Mouse (Mus musculus) erythroblast, embryonic 14.5 days (primary cell): Measurements from ENCODE around the gene Dock10. TPM values are rescaled to one million over a fixed set of nuclear protein-coding genes. Genes with fewer than 3 reads are reported as not detected.

Experiments
- H3K27me3 ChIP-seq: 2 replicates; pipeline ENCODE4 v1.6.1; 2012; ENCODE audit warnings: inconsistent platforms; ENCODE audit not compliant: control insufficient read depth
- H3K36me3 ChIP-seq: 2 replicates; pipeline ENCODE4 v1.6.1; 2012; ENCODE audit warnings: mild to moderate bottlenecking, inconsistent platforms; ENCODE audit not compliant: control insufficient read depth
- H3K4me1 ChIP-seq: 2 replicates; pipeline ENCODE4 v1.6.1; 2012; ENCODE audit warnings: inconsistent platforms; ENCODE audit not compliant: control insufficient read depth
- H3K4me3 ChIP-seq: replicated peaks from 2 replicates; pipeline ENCODE3; 2012; ENCODE audit warnings: moderate library complexity, mild to moderate bottlenecking, inconsistent platforms
- H3K9me3 ChIP-seq: 2 replicates; pipeline ENCODE4 v1.6.1; 2012; ENCODE audit warnings: low read length, inconsistent platforms, mixed read lengths; ENCODE audit not compliant: control insufficient read depth
- GATA1 ChIP-seq: IDR thresholded peaks from 2 replicates; pipeline ENCODE4 v1.6.1; 2012; ENCODE audit warnings: low read length, inconsistent platforms, mixed read lengths
- TAL1 ChIP-seq: IDR thresholded peaks from 3 replicates; pipeline ENCODE4 v1.6.1; 2012; ENCODE audit warnings: low read length, inconsistent platforms, mixed read lengths
- polyA plus RNA-seq: library from polyadenylated mRNA; stranded (reverse); fragments of >175 nt; gene quantifications from 2 replicates; pipeline ENCODE4 v1.2.3, GENCODE M21; 2012

Gene Dock10
- polyA plus RNA-seq, 1 experiment = 0.02 TPM

DNA sequence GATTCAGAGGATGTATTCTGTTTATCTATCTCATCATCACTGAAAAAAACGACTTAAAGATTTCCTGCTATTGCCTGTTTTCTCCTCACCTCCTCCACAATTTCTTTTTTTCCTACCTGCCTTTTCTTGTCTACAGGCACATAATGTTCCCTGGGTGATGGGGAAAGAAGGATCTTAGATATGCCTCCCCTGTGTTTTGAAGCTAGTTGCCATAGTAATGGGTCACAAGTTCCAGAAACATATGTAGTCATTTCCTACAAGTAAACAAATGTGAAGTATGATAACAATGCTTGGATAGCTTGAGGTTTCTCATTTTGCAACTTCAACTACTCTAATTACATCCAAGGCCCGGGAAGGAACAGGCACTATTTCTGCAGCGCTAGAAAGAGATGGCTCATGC is 42.4 kb downstream of the Dock10 start:
- Histone ChIP-seq H3K4me3 (no peak overlapping the region), H3K36me3 (no peaks in the 10 kb centered on the region), H3K4me1 (no peaks in the 10 kb centered on the region), H3K27me3 (no peaks in the 10 kb centered on the region), H3K9me3 (no peaks in the 10 kb centered on the region)
- no peak for TF ChIP-seq TAL1
- no peak for TF ChIP-seq GATA1

DNA sequence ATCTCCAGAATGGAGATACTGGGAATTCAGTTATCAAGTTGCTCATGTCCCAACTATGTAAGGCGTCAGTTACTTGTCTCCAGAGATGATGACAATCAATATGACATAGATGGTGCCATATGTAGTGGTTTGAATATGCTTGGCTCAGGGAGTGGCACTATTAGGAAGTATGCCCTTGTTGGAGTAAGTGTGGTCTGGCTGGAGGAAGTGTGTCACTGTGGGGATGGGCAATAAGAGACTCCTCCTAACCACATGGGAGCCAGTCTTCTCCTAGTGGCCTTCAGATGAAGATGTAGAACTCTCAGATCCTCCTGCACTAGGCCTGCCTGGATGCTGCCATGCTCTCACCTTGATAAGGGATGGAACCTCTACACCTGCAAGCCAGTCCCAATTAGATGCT is 44.4 kb downstream of the Dock10 start:
- H3K36me3 ChIP-seq = no peaks in the 10 kb centered on the region
- TF ChIP-seq TAL1 = no peak
- TF ChIP-seq GATA1 = no peak
- H3K4me1 ChIP-seq = no peaks in the 10 kb centered on the region
- no peaks in the 10 kb centered on the region for H3K9me3 ChIP-seq
- H3K27me3 ChIP-seq = no peaks in the 10 kb centered on the region
- H3K4me3 ChIP-seq = no peak overlapping the region

DNA sequence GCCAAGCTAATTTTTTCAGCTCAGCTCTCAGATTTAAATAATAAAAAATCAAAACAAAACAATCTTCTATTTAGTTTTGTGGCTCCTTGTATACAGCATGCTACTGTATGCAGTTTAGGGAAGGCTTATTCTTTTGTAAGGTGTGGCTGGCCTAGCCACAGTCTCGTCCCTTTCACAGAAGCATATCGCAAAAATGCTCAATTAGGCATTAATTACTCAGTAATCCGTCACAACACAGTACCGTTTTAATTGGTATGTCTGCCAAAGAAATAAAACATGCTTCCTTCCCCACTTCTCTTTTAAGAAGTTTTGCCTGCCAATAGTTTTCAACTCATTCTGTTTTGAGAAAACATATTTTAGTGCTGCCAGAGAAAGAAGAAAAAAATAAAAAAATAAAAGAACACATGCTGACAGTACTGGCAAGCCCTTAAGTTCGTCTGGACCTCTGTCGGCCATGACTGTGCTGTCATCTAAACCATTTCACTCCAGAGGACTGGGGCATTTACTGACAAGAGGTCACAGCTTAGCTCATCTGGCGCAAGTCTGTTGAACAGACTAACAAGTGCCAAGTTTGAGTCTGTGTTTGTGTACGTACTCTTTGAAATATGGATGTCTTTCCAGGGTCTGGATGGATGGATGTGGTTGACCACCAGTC is 47.6 kb downstream of the Dock10 start:
- no peaks in the 10 kb centered on the region for H3K9me3 ChIP-seq
- no peaks in the 10 kb centered on the region for H3K36me3 ChIP-seq
- no peak overlapping the region for H3K4me3 ChIP-seq
- no peak for TF ChIP-seq GATA1
- no peak for TF ChIP-seq TAL1
- H3K27me3 ChIP-seq = no peaks in the 10 kb centered on the region
- H3K4me1 ChIP-seq = no peaks in the 10 kb centered on the region

DNA sequence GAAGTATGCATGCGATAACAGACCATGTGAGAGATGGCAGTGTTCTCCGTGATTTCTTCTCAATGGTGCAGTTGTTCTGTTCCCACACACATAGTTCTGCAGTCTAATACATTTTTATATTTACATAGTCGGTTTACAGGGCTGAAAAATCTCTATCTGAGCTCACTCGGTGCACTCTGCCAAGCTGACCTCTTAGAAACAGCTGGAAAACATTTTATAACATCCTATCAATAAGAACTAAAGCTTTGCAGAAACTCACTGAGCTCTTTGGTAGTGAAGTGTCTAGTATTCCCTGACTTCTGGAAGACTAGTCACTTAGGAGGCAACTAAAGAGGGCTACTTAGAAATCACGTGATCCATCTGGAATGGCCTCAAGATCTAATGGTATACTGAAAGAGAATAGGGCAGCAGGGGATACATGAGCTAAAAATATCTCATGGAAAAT is 48.2 kb downstream of the Dock10 start:
- no peaks in the 10 kb centered on the region for H3K9me3 ChIP-seq
- H3K36me3 ChIP-seq = no peaks in the 10 kb centered on the region
- no peak for TF ChIP-seq GATA1
- TF ChIP-seq TAL1 = no peak
- no peaks in the 10 kb centered on the region for H3K4me1 ChIP-seq
- no peak overlapping the region for H3K4me3 ChIP-seq
- H3K27me3 ChIP-seq = no peaks in the 10 kb centered on the region

DNA sequence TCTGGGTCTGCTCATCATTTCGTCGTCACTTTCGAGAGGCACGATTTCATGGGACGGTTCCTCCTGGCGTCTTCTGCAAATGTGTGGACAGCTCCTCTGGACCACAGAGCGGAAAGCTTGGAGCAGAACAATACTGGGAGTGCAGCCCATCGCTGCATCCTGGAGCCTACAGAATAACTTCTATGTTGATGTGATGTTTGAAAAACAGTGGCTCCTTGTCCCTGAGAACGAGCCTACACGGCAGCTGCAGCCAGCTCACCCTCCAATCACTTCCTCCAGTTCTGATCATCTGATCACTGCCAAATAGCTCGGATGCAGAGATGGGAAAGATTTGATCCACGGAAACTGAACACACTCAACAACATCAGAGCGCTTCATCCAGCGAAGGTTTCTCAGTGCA is 49.0 kb downstream of the Dock10 start:
- Histone ChIP-seq H3K4me1 (no peaks in the 10 kb centered on the region), H3K27me3 (no peaks in the 10 kb centered on the region), H3K36me3 (no peaks in the 10 kb centered on the region), H3K9me3 (no peaks in the 10 kb centered on the region), H3K4me3 (no peak overlapping the region)
- TF ChIP-seq GATA1 (no peak), TAL1 (no peak)

DNA sequence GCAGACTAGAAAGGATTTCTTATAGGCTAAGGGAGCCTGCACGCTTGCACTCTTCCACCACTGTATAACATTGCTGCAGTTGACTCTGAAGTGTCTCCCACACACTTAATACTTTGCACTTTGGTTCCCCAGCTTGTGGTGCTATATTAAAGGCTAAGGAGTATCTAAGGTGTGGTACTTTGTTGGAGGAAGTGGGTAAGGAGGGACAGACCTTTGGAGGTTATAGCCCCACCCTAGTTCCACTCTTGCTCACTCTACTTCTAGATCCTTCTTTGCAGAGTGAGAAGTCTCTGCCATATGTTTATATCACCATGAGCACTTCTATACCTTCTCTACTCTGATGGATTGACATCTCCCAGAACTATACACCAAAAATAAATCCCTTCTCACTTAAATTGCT is 55.0 kb downstream of the Dock10 start:
- TF ChIP-seq TAL1 = no peak
- no peak for TF ChIP-seq GATA1
- H3K36me3 ChIP-seq = no peaks in the 10 kb centered on the region
- no peaks in the 10 kb centered on the region for H3K9me3 ChIP-seq
- no peak overlapping the region for H3K4me3 ChIP-seq
- no peaks in the 10 kb centered on the region for H3K4me1 ChIP-seq
- H3K27me3 ChIP-seq = no peaks in the 10 kb centered on the region

DNA sequence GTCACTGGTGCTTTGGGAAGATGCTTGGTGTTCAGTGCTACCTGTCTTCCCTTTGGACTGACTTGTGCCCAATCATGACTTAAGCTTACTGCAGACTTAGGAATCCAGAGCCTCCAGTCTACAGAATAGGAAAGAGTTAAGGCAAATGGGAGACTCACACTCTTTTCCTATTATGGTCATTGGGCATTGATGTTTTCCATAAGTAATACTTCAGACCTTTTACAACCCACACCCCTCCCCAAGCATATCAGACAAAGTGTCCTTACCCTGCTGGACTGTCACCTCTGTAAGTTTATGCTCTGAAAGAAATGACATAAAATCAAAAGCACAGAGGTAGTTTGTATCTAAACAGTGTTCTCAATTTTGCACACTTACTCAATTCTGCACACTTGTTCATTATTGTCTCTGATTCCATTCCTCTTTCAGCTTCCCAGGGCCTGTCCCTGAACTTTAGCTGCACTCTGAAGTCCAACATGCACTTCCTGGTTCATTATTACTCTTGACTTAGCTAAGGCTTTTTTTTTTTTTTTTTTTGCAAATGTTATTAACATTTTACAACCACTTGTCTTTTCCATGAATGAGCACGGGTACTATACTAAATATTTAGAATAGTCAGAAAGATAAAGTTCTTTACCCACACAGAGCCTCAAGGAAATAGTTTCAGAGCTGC is 82.2 kb downstream of the Dock10 start:
- Histone ChIP-seq H3K9me3 (no peaks in the 10 kb centered on the region), H3K36me3 (no peaks in the 10 kb centered on the region), H3K4me3 (no peak overlapping the region), H3K27me3 (no peaks in the 10 kb centered on the region), H3K4me1 (no peaks in the 10 kb centered on the region)
- TF ChIP-seq TAL1 (no peak), GATA1 (no peak)

DNA sequence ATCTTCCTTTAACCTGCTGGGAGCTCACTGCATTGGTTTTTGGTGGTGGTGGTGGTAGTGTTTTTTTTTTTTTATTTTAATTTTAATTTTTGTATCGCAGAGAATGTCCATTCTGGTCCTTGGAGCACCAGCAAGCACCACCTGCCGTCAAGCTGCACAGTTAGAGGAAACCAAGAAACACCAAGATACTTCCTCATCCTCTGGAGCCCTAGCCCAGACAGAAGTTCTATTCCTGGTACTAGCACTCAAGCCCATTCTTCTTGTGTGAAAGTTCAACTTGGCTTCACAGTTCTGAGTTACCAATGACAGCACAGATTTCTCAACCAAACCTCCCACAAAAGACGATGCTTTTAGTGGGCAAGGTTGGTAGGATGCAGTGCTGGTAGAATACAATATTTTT is 86.6 kb downstream of the Dock10 start:
- no peak overlapping the region for H3K4me3 ChIP-seq
- no peaks in the 10 kb centered on the region for H3K4me1 ChIP-seq
- no peaks in the 10 kb centered on the region for H3K27me3 ChIP-seq
- no peaks in the 10 kb centered on the region for H3K36me3 ChIP-seq
- TF ChIP-seq TAL1 (no peak), GATA1 (no peak)
- H3K9me3 ChIP-seq = no peaks in the 10 kb centered on the region

DNA sequence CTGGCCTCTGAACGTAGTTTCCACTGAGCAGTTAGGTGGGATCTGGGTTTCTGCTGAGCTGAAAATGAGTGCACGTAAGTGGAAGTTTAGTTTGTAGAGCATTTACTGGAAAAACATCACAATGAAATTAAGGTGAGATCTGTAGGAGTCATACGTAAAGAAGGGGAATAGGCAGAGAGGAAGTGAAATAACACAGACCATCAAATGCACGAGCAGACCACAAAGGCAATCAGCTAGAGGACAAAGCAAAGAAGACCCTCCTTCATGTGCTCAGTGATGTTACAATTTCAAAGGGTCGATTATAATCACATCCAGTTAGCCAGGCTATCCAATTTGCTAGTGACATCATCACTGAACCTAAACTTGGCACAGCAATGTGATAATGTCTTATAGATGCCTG is 87.3 kb downstream of the Dock10 start:
- H3K36me3 ChIP-seq = no peaks in the 10 kb centered on the region
- TF ChIP-seq GATA1 (no peak), TAL1 (no peak)
- no peaks in the 10 kb centered on the region for H3K9me3 ChIP-seq
- H3K4me1 ChIP-seq = no peaks in the 10 kb centered on the region
- H3K4me3 ChIP-seq = no peak overlapping the region
- no peaks in the 10 kb centered on the region for H3K27me3 ChIP-seq

DNA sequence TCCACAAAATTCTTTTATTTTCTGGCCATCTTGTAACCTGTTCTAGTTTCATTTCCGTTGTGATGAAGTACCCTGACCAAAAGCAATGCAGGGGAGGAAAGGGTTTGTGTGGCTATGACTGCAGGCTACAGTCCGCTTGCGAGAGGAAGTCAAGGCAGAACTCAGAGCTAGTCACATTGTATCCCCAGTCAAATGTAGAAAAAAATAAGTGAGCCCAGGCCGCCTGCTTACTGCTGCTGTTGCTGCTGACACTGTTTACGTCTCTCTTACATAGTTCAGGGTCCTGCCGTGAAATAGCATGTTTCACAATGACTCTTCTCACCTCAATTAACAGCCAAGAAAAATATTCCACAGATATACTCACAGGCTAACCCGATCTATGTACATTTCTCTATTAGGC is 87.9 kb downstream of the Dock10 start:
- no peak overlapping the region for H3K4me3 ChIP-seq
- H3K9me3 ChIP-seq = no peaks in the 10 kb centered on the region
- H3K27me3 ChIP-seq = no peaks in the 10 kb centered on the region
- no peaks in the 10 kb centered on the region for H3K4me1 ChIP-seq
- no peak for TF ChIP-seq GATA1
- no peak for TF ChIP-seq TAL1
- H3K36me3 ChIP-seq = no peaks in the 10 kb centered on the region
